ENCODE assay signal across 11 mouse cellular contexts in the genomic region with DNA sequence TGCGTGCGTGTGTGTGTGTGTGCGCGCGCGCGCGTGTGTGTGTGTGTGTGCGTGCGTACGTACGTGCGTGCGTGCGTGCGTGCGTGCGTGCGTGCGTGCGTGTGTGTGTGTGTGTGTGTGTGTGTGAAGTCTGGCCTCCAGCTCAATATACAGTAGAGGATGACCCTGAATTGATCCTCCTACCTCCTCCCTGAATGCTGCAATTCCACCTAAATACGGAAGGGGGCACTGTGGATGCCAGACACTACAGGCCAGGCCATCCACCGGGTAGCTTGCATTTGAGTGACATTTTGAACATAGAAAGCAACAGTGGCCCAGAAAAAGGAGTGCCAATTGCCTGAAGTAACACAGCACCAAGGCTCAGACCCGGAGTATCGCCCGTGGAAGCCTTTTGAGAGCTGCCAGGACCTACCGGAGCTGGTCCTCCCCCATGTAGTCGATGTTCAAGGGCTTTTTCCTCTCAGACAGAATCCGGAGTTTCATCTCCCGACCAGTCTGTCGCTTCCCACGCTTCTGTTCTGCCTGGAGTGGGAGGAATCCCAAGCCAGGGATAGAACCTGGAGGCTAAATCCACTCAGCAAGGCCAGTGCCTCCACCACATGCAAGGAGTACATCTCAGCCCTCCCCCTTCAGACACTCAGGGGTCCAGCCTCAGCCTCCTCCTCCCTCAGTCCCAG. TPM values are rescaled to one million over a fixed set of nuclear protein-coding genes. Genes with fewer than 3 reads are reported as not detected.
DNase-seq lines count a peak whose midpoint lies in the region; ATAC-seq and TF ChIP-seq lines count a peak whose summit lies in the region.
"Had no signal": no experiment of that assay in that cellular context is flagged by ENCODE, and none has a peak within 500 bp of the region (broad histone marks: within the 10 kb centered on the region; RNA-seq: fewer than 3 reads in every experiment).

No protein-coding gene starts in this region.

- TF ChIP-seq POLR2A in bone marrow, adult 2 months (IDR thresholded peaks at IDR 0.05; ENCODE audit: borderline replicate concordance, control insufficient read depth, low read depth, low read length) = no peak
- peak; percentile 20 for TF ChIP-seq POLR2A in myocyte (IDR thresholded peaks at IDR 0.05; ENCODE audit: insufficient read length, low read depth)

- H3K4me3 ChIP-seq in heart, embryonic 14.5 days (ENCODE audit: control insufficient read depth in 1 of 2, insufficient read depth in 1 of 2, low read depth in 1 of 2, low read length in 2 of 2) = no peak overlapping the region
- H3K4me3 ChIP-seq in megakaryocyte, embryonic 14.5 days (replicated peaks) = peak overlapping the region; percentile 73
- no peak overlapping the region for H3K4me3 ChIP-seq in bone marrow, adult 2 months (replicated peaks; ENCODE audit: control insufficient read depth, low read depth, low read length)
- no peak overlapping the region for H3K4me3 ChIP-seq in myocyte
- no peak overlapping the region for H3K4me3 ChIP-seq in hindbrain, embryonic 10.5 days
- H3K4me3 ChIP-seq: embryonic facial prominence, embryonic 13.5 days; hindbrain, embryonic 13.5 days had no signal

- no peaks in the 10 kb centered on the region for H3K27me3 ChIP-seq in heart, embryonic 14.5 days (ENCODE audit: control insufficient read depth, insufficient read depth, low read length)
- no peaks in the 10 kb centered on the region for H3K27me3 ChIP-seq in megakaryocyte, embryonic 14.5 days (replicated peaks)
- no peaks in the 10 kb centered on the region for H3K27me3 ChIP-seq in myocyte (ENCODE audit: control insufficient read depth, insufficient read depth, insufficient read length)
- H3K27me3 ChIP-seq in hindbrain, embryonic 10.5 days (ENCODE audit: insufficient read depth, poor library complexity, severe bottlenecking) = peaks cover 16% of the 10 kb centered on the region
- H3K27me3 ChIP-seq: embryonic facial prominence, embryonic 13.5 days had no signal

- H3K27ac ChIP-seq in heart, embryonic 14.5 days (replicated peaks in 1 of 2; ENCODE audit: control insufficient read depth in 1 of 2, insufficient read depth in 1 of 2, low read depth in 2 of 2, low read length in 2 of 2) = 0 out of 4 replicates have a peak overlapping the region, but pooled peaks of 1 of the 2 experiments have one; percentile 28
- 0 out of 2 replicates have a peak overlapping the region, but pooled peaks have one; percentile 1 for H3K27ac ChIP-seq in bone marrow, adult 2 months (ENCODE audit: control insufficient read depth, insufficient read depth, low read depth, low read length, poor library complexity)
- H3K27ac ChIP-seq in hindbrain, embryonic 10.5 days = no peak overlapping the region
- H3K27ac ChIP-seq: embryonic facial prominence, embryonic 13.5 days; hindbrain, embryonic 13.5 days had no signal

- peak overlapping the region; percentile 68 for H3K9ac ChIP-seq in heart, embryonic 14.5 days (ENCODE audit: low read length)
- H3K9ac ChIP-seq: embryonic facial prominence, embryonic 13.5 days; hindbrain, embryonic 13.5 days had no signal

- no peak overlapping the region for H3ac ChIP-seq in myocyte (ENCODE audit: control insufficient read depth, insufficient read length)

- peaks cover 32% of the 10 kb centered on the region for H3K36me3 ChIP-seq in heart, embryonic 14.5 days (ENCODE audit: control insufficient read depth, insufficient read depth, low read length)
- peaks cover 2% of the 10 kb centered on the region for H3K36me3 ChIP-seq in megakaryocyte, embryonic 14.5 days (replicated peaks; ENCODE audit: low read length)
- H3K36me3 ChIP-seq in myocyte (ENCODE audit: control insufficient read depth, insufficient read depth) = peaks cover 3% of the 10 kb centered on the region
- no peaks in the 10 kb centered on the region for H3K36me3 ChIP-seq in hindbrain, embryonic 10.5 days
- H3K36me3 ChIP-seq: embryonic facial prominence, embryonic 13.5 days; hindbrain, embryonic 13.5 days had no signal

- peaks cover 28 to 43% of the 10 kb centered on the region in 2 experiments for H3K4me1 ChIP-seq in heart, embryonic 14.5 days (ENCODE audit: control insufficient read depth in 2 of 2, insufficient read depth in 2 of 2, low read length in 2 of 2)
- H3K4me1 ChIP-seq in megakaryocyte, embryonic 14.5 days = peaks cover 80% of the 10 kb centered on the region
- H3K4me1 ChIP-seq in bone marrow, adult 2 months (ENCODE audit: control insufficient read depth, insufficient read depth, low read length) = peaks cover 13% of the 10 kb centered on the region
- peaks cover 21% of the 10 kb centered on the region for H3K4me1 ChIP-seq in hindbrain, embryonic 10.5 days (replicated peaks)
- H3K4me1 ChIP-seq: embryonic facial prominence, embryonic 13.5 days; hindbrain, embryonic 13.5 days had no signal

- 65% methylated on average over 21 of the region's 32 CpGs for WGBS in heart, embryonic 14.5 days
- 75% methylated on average over 30 of the region's 32 CpGs for WGBS in bone marrow, adult 2 months
- 64% methylated on average over 32 of the region's 32 CpGs for WGBS in hindbrain, embryonic 10.5 days

- peak overlapping the region; percentile 59; the same call in 1 of the 2 replicates for H3K4me2 ChIP-seq in heart, embryonic 14.5 days (ENCODE audit: low read length)
- H3K4me2 ChIP-seq in myocyte (ENCODE audit: low read depth) = no peak overlapping the region
- H3K4me2 ChIP-seq: embryonic facial prominence, embryonic 13.5 days; hindbrain, embryonic 13.5 days had no signal

- ATAC-seq in heart, embryonic 14.5 days (ENCODE audit: insufficient number of reproducible peaks, insufficient read depth, low FRiP score, low read depth) = no peak
- no peak for ATAC-seq in megakaryocyte, adult 5-6 weeks (ENCODE audit: poor library complexity, severe bottlenecking)

- no peak for DNase-seq in heart, postnatal 25 days (ENCODE audit: low spot score)
- no peak for DNase-seq in retina, postnatal 1 day
- DNase-seq in hindbrain, embryonic 10.5 days (ENCODE audit: low spot score) = no peak
- DNase-seq: kidney, postnatal 14 days had no signal

- no peaks in the 10 kb centered on the region for H3K9me3 ChIP-seq in heart, embryonic 14.5 days (ENCODE audit: control insufficient read depth, low read length)
- H3K9me3 ChIP-seq in megakaryocyte, embryonic 14.5 days = no peaks in the 10 kb centered on the region
- peaks cover 7% of the 10 kb centered on the region; the same call in 1 of the 2 replicates for H3K9me3 ChIP-seq in hindbrain, embryonic 10.5 days
- H3K9me3 ChIP-seq: embryonic facial prominence, embryonic 13.5 days; hindbrain, embryonic 13.5 days had no signal

- TF ChIP-seq CTCF in bone marrow, adult 2 months (IDR thresholded peaks at IDR 0.05; ENCODE audit: control insufficient read depth, insufficient read depth, low read length) = peak; percentile 51; the same call in 1 of the 2 replicates

- intact Hi-C loops in heart, postnatal 25 days (cut with DNase I) = loop anchor here (10.0 kb wide), 1 partner anchor 373 kb away; a partner anchor contains a TSS

- H3K79me2 ChIP-seq in myocyte (ENCODE audit: control insufficient read depth, insufficient read depth) = no peaks in the 10 kb centered on the region

RNA-seq across cellular contexts. Expression of a gene that starts 6.7 kb away (rescaled TPM):
- polyA plus RNA-seq in heart, embryonic 14.5 days (2014; fragmentation: Nextera tagmentation; extraction: Ambion mirVana) = 41.7 and 47.7 TPM in 2 replicates
- total RNA-seq in heart, postnatal 25 days (2021) = 10 to 100 TPM; 54.7 to 61.2 TPM
- 267 and 1,249 TPM in 2 replicates for polyA plus RNA-seq in megakaryocyte, embryonic 14.5 days (2012; ENCODE audit: insufficient read depth, low replicate concordance)
- 106 and 134 TPM in 2 replicates for total RNA-seq in megakaryocyte, adult 5-6 weeks (2015)
- 146 and 169 TPM in 2 replicates for total RNA-seq in megakaryocyte, adult 5-6 weeks (2017)
- polyA plus RNA-seq in bone marrow, adult 2 months (2011; ENCODE audit: insufficient read depth, insufficient read length, low replicate concordance, missing spikeins) = 163 and 340 TPM in 2 replicates
- 39.0 TPM for polyA plus RNA-seq in myocyte (2012; fragmentation: generic; extraction: Trizol)
- 40.8 and 45.8 TPM in 2 replicates for polyA plus RNA-seq in hindbrain, embryonic 10.5 days (2016; fragmentation: Nextera tagmentation; extraction: Ambion mirVana)

RNA-seq across cellular contexts. Expression of a gene that starts 8.0 kb away (rescaled TPM):
- polyA plus RNA-seq in heart, embryonic 14.5 days (2014; fragmentation: Nextera tagmentation; extraction: Ambion mirVana) = 479 and 551 TPM in 2 replicates
- total RNA-seq in heart, postnatal 25 days (2021) = 10 to 100 TPM; 26.1 to 30.7 TPM
- polyA plus RNA-seq in megakaryocyte, embryonic 14.5 days (2012; ENCODE audit: insufficient read depth, low replicate concordance) = 38.2 TPM in 1 of 2 replicates, not detected in the other
- 2.6 and 5.8 TPM in 2 replicates for total RNA-seq in megakaryocyte, adult 5-6 weeks (2015)
- total RNA-seq in megakaryocyte, adult 5-6 weeks (2017) = 8.6 and 13.4 TPM in 2 replicates
- polyA plus RNA-seq in bone marrow, adult 2 months (2011; ENCODE audit: insufficient read depth, insufficient read length, low replicate concordance, missing spikeins) = 7.4 and 30.5 TPM in 2 replicates
- 1,403 TPM for polyA plus RNA-seq in myocyte (2012; fragmentation: generic; extraction: Trizol)
- 5.7 and 6.2 TPM in 2 replicates for polyA plus RNA-seq in hindbrain, embryonic 10.5 days (2016; fragmentation: Nextera tagmentation; extraction: Ambion mirVana)

RNA-seq across cellular contexts. Expression of a gene that starts 15.8 kb away (rescaled TPM):
- 2,958 and 3,056 TPM in 2 replicates for polyA plus RNA-seq in heart, embryonic 14.5 days (2014; fragmentation: Nextera tagmentation; extraction: Ambion mirVana)
- total RNA-seq in heart, postnatal 25 days (2021) = over 10,000 TPM in 1 of 2 experiments, 1,000 to 10,000 TPM in 1; 9,719 to 10,316 TPM
- 3.9 TPM in 1 of 2 replicates, not detected in the other for polyA plus RNA-seq in megakaryocyte, embryonic 14.5 days (2012; ENCODE audit: insufficient read depth, low replicate concordance)
- total RNA-seq in megakaryocyte, adult 5-6 weeks (2015) = 5.1 and 8.8 TPM in 2 replicates
- 1.7 TPM in 1 of 2 replicates, not detected in the other for total RNA-seq in megakaryocyte, adult 5-6 weeks (2017)
- polyA plus RNA-seq in bone marrow, adult 2 months (2011; ENCODE audit: insufficient read depth, insufficient read length, low replicate concordance, missing spikeins) = 4.9 and 25.9 TPM in 2 replicates
- 13.3 TPM for polyA plus RNA-seq in myocyte (2012; fragmentation: generic; extraction: Trizol)
- polyA plus RNA-seq in hindbrain, embryonic 10.5 days (2016; fragmentation: Nextera tagmentation; extraction: Ambion mirVana) = 2.5 and 3.5 TPM in 2 replicates

RNA-seq across cellular contexts. Expression of a gene that starts 24.1 kb away (rescaled TPM):
- polyA plus RNA-seq in heart, embryonic 14.5 days (2014; fragmentation: Nextera tagmentation; extraction: Ambion mirVana) = 0.15 and 0.51 TPM in 2 replicates
- 1 to 10 TPM; 2.6 to 3.2 TPM for total RNA-seq in heart, postnatal 25 days (2021)
- 1.3 and 5.0 TPM in 2 replicates for polyA plus RNA-seq in megakaryocyte, embryonic 14.5 days (2012; ENCODE audit: insufficient read depth, low replicate concordance)
- 1.3 TPM in 2 replicates for total RNA-seq in megakaryocyte, adult 5-6 weeks (2015)
- total RNA-seq in megakaryocyte, adult 5-6 weeks (2017) = 1.0 TPM in 2 replicates
- polyA plus RNA-seq in bone marrow, adult 2 months (2011; ENCODE audit: insufficient read depth, insufficient read length, low replicate concordance, missing spikeins) = 1.2 and 2.2 TPM in 2 replicates
- 2.2 TPM for polyA plus RNA-seq in myocyte (2012; fragmentation: generic; extraction: Trizol)
- polyA plus RNA-seq in hindbrain, embryonic 10.5 days (2016; fragmentation: Nextera tagmentation; extraction: Ambion mirVana) = 2.5 and 2.9 TPM in 2 replicates

RNA-seq across cellular contexts. Expression of a gene that starts 39.1 kb away (rescaled TPM):
- 0.55 and 0.78 TPM in 2 replicates for polyA plus RNA-seq in heart, embryonic 14.5 days (2014; fragmentation: Nextera tagmentation; extraction: Ambion mirVana)
- total RNA-seq in heart, postnatal 25 days (2021) = 1 to 10 TPM in 1 of 2 experiments, under 1 TPM in 1; 0.94 to 1.1 TPM
- 2.6 TPM in 1 of 2 replicates, not detected in the other for polyA plus RNA-seq in megakaryocyte, embryonic 14.5 days (2012; ENCODE audit: insufficient read depth, low replicate concordance)
- not detected in 2 replicates for total RNA-seq in megakaryocyte, adult 5-6 weeks (2015)
- not detected in 2 replicates for total RNA-seq in megakaryocyte, adult 5-6 weeks (2017)
- polyA plus RNA-seq in bone marrow, adult 2 months (2011; ENCODE audit: insufficient read depth, insufficient read length, low replicate concordance, missing spikeins) = 0.74 TPM in 1 of 2 replicates, not detected in the other
- 0.22 TPM for polyA plus RNA-seq in myocyte (2012; fragmentation: generic; extraction: Trizol)
- polyA plus RNA-seq in hindbrain, embryonic 10.5 days (2016; fragmentation: Nextera tagmentation; extraction: Ambion mirVana) = 5.0 and 15.2 TPM in 2 replicates

Comparison
In these comparisons a context has a peak if more than half of its experiments do, and no peak if none do; other contexts are left out.
1. RNA of a gene that starts 8.0 kb away (polyA plus RNA-seq): 1,403 TPM in myocyte (single experiment) and 479 to 551 TPM in heart, embryonic 14.5 days; 38.2 TPM in megakaryocyte, embryonic 14.5 days, 7.4 to 30.5 TPM in bone marrow, adult 2 months and 5.7 to 6.2 TPM in hindbrain, embryonic 10.5 days; every median in the first group is over 10 times any median in the second.
2. RNA of a gene that starts 15.8 kb away (polyA plus RNA-seq): 2,958 to 3,056 TPM in heart, embryonic 14.5 days; 4.9 to 25.9 TPM in bone marrow, adult 2 months, 13.3 TPM in myocyte (single experiment), 3.9 TPM in megakaryocyte, embryonic 14.5 days and 2.5 to 3.5 TPM in hindbrain, embryonic 10.5 days; every median in the first group is over 100 times any median in the second.